8 mouse cellular contexts compared by ENCODE assay signal in genomic region chr3:37302685-37303084, GRCm38 (mm10). TPM values are rescaled to one million over a fixed set of nuclear protein-coding genes. Genes with fewer than 3 reads are reported as not detected.
DNase-seq lines count a peak whose midpoint lies in the region; ATAC-seq and TF ChIP-seq lines count a peak whose summit lies in the region.
"Had no signal": no experiment of that assay in that cellular context is flagged by ENCODE, and none has a peak within 500 bp of the region (broad histone marks: within the 10 kb centered on the region; RNA-seq: fewer than 3 reads in every experiment).

No protein-coding gene starts in this region.

- no peak overlapping the region for H3K4me3 ChIP-seq in E14TG2a.4 (replicated peaks; ENCODE audit: low read length)
- H3K4me3 ChIP-seq in embryonic fibroblast, embryonic 13.5 days (ENCODE audit: insufficient read depth, low read length), result no peak overlapping the region
- no peak overlapping the region for H3K4me3 ChIP-seq in limb, embryonic 11.5 days (ENCODE audit: low read depth, low read length)
- no peak overlapping the region for H3K4me3 ChIP-seq in neural tube, embryonic 11.5 days (ENCODE audit: low read depth, low read length)
- H3K4me3 ChIP-seq: neural tube, embryonic 13.5 days had no signal

- H3K4me2 ChIP-seq in limb, embryonic 11.5 days (ENCODE audit: low read depth, severe bottlenecking), result no peak overlapping the region
- H3K4me2 ChIP-seq in neural tube, embryonic 11.5 days (ENCODE audit: low read depth), result no peak overlapping the region
- H3K4me2 ChIP-seq: neural tube, embryonic 13.5 days had no signal

- peaks cover 9% of the 10 kb centered on the region for H3K4me1 ChIP-seq in E14TG2a.4 (replicated peaks; ENCODE audit: low read depth, low read length)
- no peaks in the 10 kb centered on the region for H3K4me1 ChIP-seq in embryonic fibroblast, embryonic 13.5 days (ENCODE audit: control insufficient read depth, insufficient read depth, low read length)
- H3K4me1 ChIP-seq in limb, embryonic 11.5 days (ENCODE audit: control insufficient read depth, insufficient read depth, low read length), result no peaks in the 10 kb centered on the region
- H3K4me1 ChIP-seq in neural tube, embryonic 11.5 days (ENCODE audit: control insufficient read depth, insufficient read depth, low read length), result no peaks in the 10 kb centered on the region
- H3K4me1 ChIP-seq: neural tube, embryonic 13.5 days had no signal

- H3K9me3 ChIP-seq in E14TG2a.4 (ENCODE audit: low read length), result peaks cover 7% of the 10 kb centered on the region; the same call in 1 of the 2 replicates
- peaks cover 2% of the 10 kb centered on the region; the same call in 1 of the 2 replicates for H3K9me3 ChIP-seq in limb, embryonic 11.5 days (ENCODE audit: control insufficient read depth, low read length)
- no peaks in the 10 kb centered on the region for H3K9me3 ChIP-seq in neural tube, embryonic 11.5 days (ENCODE audit: control insufficient read depth, low read length)
- H3K9me3 ChIP-seq: neural tube, embryonic 13.5 days had no signal

- TF ChIP-seq POLR2A in embryonic fibroblast, embryonic 13.5 days (IDR thresholded peaks at IDR 0.05; ENCODE audit: low read depth, low read length), result no peak

- DNase-seq in layer of hippocampus, adult 11-12 months (ENCODE audit: low spot score), result peak; percentile 53
- DNase-seq in layer of hippocampus, adult 9-10 months (ENCODE audit: low spot score), result no peak
- DNase-seq in adipocyte (ENCODE audit: low spot score), result peak; percentile 65
- DNase-seq in limb, embryonic 11.5 days (ENCODE audit: low spot score), result peak; percentile 69
- peak; percentile 61 for DNase-seq in neural tube, embryonic 11.5 days (ENCODE audit: low spot score)

- TF ChIP-seq CTCF in E14TG2a.4 (conservative IDR thresholded peaks at IDR 0.05; ENCODE audit: low read length), result peak; percentile 75
- peak; percentile 72 for TF ChIP-seq CTCF in embryonic fibroblast, embryonic 13.5 days (IDR thresholded peaks at IDR 0.05; ENCODE audit: borderline replicate concordance, insufficient read depth, low read length)

- H3K27me3 ChIP-seq in E14TG2a.4 (ENCODE audit: insufficient read depth, low read length), result no peaks in the 10 kb centered on the region
- no peaks in the 10 kb centered on the region for H3K27me3 ChIP-seq in limb, embryonic 11.5 days (ENCODE audit: control insufficient read depth, insufficient read depth, low read length)
- H3K27me3 ChIP-seq in neural tube, embryonic 11.5 days (ENCODE audit: control insufficient read depth, insufficient read depth, low read length), result no peaks in the 10 kb centered on the region
- H3K27me3 ChIP-seq: neural tube, embryonic 13.5 days had no signal

- 35% methylated on average over 12 of the region's 12 CpGs for WGBS in limb, embryonic 11.5 days
- 43% methylated on average over 12 of the region's 12 CpGs for WGBS in neural tube, embryonic 11.5 days

- no peaks in the 10 kb centered on the region for H3K36me3 ChIP-seq in E14TG2a.4 (ENCODE audit: insufficient read depth, low read length)
- H3K36me3 ChIP-seq in limb, embryonic 11.5 days (ENCODE audit: control insufficient read depth, insufficient read depth, low read length), result no peaks in the 10 kb centered on the region
- H3K36me3 ChIP-seq in neural tube, embryonic 11.5 days (ENCODE audit: control insufficient read depth, insufficient read depth, low read length), result no peaks in the 10 kb centered on the region
- H3K36me3 ChIP-seq: neural tube, embryonic 13.5 days had no signal

- H3K9ac ChIP-seq in limb, embryonic 11.5 days (ENCODE audit: low read length), result no peak overlapping the region
- no peak overlapping the region for H3K9ac ChIP-seq in neural tube, embryonic 11.5 days (ENCODE audit: low read length)
- H3K9ac ChIP-seq: neural tube, embryonic 13.5 days had no signal

- H3K27ac ChIP-seq in embryonic fibroblast, embryonic 13.5 days (ENCODE audit: insufficient read depth, low read length), result no peak overlapping the region
- no peak overlapping the region for H3K27ac ChIP-seq in limb, embryonic 11.5 days (replicated peaks; ENCODE audit: low read depth, low read length)
- H3K27ac ChIP-seq in neural tube, embryonic 11.5 days (ENCODE audit: low read depth, low read length), result no peak overlapping the region
- H3K27ac ChIP-seq: neural tube, embryonic 13.5 days had no signal

- no peak for ATAC-seq in limb, embryonic 11.5 days (ENCODE audit: insufficient number of reproducible peaks, low FRiP score, low TSS enrichment, low read depth)
- no peak for ATAC-seq in neural tube, embryonic 11.5 days (ENCODE audit: insufficient read depth, low FRiP score, low TSS enrichment)

RNA-seq across cellular contexts. Expression of gene Bbs12, which starts 9.7 kb away (rescaled TPM):
- 4.9 and 6.2 TPM in 2 replicates for polyA plus RNA-seq in embryonic fibroblast, embryonic 13.5 days (2011; ENCODE audit: insufficient read length, low read depth, missing spikeins)
- polyA plus RNA-seq in limb, embryonic 11.5 days (2014; fragmentation: Nextera tagmentation; extraction: Ambion mirVana), result 8.6 and 11.8 TPM in 2 replicates
- 7.6 and 9.0 TPM in 2 replicates for polyA plus RNA-seq in neural tube, embryonic 11.5 days (2014; fragmentation: Nextera tagmentation; extraction: Ambion mirVana)

RNA-seq across cellular contexts. Expression of gene Cetn4, which starts 9.8 kb away (rescaled TPM):
- polyA plus RNA-seq in embryonic fibroblast, embryonic 13.5 days (2011; ENCODE audit: insufficient read length, low read depth, missing spikeins), result 7.4 and 8.0 TPM in 2 replicates
- polyA plus RNA-seq in limb, embryonic 11.5 days (2014; fragmentation: Nextera tagmentation; extraction: Ambion mirVana), result 2.0 and 2.8 TPM in 2 replicates
- polyA plus RNA-seq in neural tube, embryonic 11.5 days (2014; fragmentation: Nextera tagmentation; extraction: Ambion mirVana), result 1.3 and 2.1 TPM in 2 replicates

RNA-seq across cellular contexts. Expression of gene Fgf2, which starts 45.5 kb away (rescaled TPM):
- 33.9 and 59.4 TPM in 2 replicates for polyA plus RNA-seq in embryonic fibroblast, embryonic 13.5 days (2011; ENCODE audit: insufficient read length, low read depth, missing spikeins)
- polyA plus RNA-seq in limb, embryonic 11.5 days (2014; fragmentation: Nextera tagmentation; extraction: Ambion mirVana), result 1.3 and 1.7 TPM in 2 replicates
- 0.31 and 0.41 TPM in 2 replicates for polyA plus RNA-seq in neural tube, embryonic 11.5 days (2014; fragmentation: Nextera tagmentation; extraction: Ambion mirVana)

Comparison
In these comparisons a context has a peak if more than half of its experiments do, and no peak if none do; other contexts are left out.
1. RNA of gene Fgf2, which starts 45.5 kb away (polyA plus RNA-seq): 33.9 to 59.4 TPM in embryonic fibroblast, embryonic 13.5 days; 1.3 to 1.7 TPM in limb, embryonic 11.5 days and 0.31 to 0.41 TPM in neural tube, embryonic 11.5 days; every median in the first group is over 10 times any median in the second.